Mouse (Mus musculus) thymus, postnatal 25 days (tissue): Measurements from ENCODE around the gene Mrtfb.

ENCODE experiments used
- DNase-seq: peaks from one replicate; pipeline ENCODE4 v3.0.0; 2022

Gene Mrtfb

DNA sequence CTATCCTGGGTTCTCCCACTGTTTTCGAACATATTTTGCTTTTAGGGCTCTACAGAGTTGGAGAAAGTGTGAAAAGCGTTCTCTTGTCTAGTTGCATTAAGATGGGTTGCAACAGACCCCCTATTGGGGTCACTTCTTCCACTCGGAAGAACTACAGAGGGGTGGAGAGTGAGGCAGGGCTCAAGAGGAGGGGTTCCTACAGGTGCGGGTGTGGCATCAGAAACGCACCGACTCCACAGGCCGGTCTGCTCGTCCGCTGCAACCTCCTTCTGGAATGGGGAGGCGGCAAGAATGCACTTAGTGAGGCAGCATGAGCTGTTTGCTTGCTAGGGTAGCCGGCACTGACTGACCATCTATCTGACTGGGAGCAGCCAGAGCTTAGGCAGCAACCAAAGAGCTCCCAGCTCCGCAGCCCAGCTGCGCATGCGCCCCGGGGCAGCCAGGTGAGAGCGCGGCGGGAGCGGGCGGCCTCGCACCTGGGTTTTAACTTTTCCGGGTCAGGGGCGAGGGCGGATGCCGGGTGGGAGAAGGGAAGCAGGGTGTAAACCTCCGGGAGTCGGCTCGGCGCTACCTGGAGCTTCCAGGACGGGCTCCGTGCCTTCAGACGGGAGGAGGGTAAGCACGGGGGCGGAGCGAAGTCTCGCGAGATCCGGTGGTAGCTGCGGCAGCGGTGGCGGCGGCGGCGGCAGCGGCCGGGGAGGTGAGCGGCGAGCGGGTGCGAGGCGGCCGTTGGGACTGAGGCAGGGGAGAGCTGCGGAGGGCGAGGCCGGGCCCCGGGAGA lies at the start of gene Mrtfb:
Gene Mrtfb (plus strand): TSS at position 627 of the 781 bp plus-strand sequence.
- peak; percentile 92 for DNase-seq

DNA sequence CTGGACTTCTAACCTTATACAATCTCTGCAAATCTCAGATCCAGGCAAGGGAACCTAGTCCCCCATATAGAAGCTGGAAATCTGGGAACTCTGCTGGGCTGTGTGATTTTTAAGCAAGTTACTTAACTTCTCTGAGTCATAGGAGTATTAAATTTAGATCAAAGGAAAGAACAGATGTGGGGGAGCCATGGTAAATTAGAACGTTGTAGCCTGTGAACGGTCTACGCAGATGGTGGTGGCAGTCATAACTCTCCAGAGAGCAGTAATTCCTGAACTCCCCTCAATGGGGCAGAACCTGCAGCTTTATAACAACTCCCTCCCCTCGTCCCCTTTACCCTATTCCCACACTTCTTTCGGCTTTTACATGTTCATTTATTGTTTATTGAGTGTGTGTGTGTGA lies 48.6 kb upstream of the Mrtfb start:
- no peak for DNase-seq

DNA sequence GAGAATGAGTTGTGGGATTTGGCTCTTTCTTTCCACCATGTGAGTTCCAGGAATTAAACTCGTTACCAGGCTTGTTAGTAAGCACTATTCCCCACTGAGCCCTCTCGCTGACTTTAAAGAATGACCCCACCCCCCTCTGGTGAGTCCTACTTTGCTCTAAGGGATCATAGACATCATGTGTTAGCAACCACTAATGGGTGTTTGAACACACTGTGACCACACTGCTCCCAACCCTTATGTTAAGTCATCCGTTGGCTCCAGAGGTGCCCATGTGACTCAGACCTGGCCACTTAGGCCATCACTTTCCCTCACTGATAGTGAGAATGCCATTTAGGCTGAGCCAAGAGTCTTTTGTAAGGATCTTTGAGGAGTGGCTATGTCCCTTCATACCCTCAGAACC lies 48.2 kb upstream of the Mrtfb start:
- no peak for DNase-seq

DNA sequence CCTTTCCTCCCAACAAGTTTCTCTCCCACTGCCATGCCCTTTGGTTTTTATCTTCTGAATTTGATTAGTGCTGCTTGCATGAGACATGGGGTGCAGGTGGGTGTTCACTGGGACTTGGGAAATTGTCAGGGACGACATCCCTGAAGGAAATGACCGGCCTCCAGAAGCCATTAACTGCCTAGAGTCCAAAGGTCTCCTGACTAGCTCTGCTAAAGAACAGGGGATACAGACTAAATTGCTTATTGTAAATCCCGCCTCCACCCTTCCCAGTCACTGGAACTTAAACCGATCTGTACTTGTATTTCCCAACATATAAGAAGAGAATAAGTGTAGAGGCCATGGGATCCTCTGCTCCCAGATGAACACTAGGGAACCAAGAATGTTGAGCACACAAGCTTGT lies 43.5 kb upstream of the Mrtfb start:
- DNase-seq = no peak

DNA sequence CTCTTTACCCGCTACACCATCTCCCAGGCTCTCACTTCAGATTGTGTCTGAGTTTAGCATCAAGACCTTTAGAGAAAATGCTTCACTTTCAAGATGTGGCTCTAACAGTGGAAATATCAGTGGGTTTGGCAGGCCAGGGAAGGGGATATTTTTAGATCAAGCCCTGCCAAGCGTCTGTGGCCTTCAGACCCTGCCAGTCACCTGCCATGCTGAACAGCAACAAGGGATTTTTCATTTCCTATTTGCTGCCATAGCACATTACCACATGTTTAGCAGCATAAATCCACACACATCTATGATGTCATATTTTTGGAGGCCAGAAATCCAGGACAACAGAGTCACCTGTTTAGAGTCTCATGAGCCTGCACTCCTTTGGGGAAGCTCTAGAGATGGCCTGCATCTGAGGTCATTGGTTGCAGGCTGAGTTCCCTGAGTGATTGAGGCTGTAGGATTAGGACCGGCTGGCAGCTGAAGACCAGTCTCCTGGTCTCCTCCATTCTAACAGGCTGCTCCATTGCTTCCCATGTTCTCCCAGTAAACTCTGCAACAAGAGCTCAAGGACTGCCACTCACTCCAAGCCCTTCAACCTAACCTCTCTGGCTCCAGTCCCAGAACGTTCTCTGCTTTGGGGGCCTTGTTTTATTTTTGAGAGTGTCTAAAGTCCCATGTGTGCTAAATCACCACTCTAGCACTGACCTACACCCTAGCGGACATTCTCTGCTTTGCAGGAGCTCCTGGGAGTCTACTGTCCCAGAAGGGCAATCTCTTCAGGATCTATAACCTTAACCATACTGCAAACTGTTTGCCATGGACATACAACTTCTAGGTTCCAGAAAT lies 39.9 kb upstream of the Mrtfb start:
- no peak for DNase-seq

DNA sequence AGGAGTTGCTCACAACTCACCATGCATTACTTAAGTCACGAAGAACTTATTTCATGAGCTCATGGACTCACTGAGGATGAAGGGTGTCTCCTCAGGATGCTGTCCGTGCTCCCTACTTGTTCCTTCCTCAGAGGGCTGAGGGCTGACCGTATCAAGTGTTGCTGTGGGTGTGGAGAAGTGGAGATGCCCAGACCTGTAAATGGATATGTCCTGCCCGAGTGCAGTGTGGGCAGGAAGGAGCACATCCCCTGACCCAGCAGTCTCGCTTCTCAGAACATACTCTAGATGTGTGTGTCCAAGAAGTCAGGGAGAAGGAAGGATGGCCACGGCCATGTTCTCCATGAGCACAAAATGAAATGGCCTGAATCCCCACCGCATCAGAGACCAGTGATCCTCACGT lies 38.3 kb upstream of the Mrtfb start:
- DNase-seq = no peak

DNA sequence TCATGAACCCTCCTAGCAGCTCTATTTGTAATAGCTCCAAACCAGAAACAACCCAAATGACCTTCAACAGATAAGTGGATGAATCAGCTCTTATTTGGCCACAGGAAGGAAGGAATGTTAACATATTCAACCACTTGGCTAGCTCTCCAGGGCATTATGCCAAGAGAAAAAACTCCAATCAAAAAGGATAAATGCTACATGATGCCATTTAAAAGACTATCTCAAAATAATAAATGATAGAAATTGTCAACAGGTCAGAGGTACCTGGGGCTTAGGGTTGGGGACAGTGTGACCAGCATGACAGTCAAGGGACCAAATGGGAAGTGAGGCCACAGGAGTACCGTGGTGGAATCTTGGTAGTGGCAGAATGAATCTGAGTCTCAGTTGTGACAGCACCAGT lies 34.8 kb upstream of the Mrtfb start:
- no peak for DNase-seq

DNA sequence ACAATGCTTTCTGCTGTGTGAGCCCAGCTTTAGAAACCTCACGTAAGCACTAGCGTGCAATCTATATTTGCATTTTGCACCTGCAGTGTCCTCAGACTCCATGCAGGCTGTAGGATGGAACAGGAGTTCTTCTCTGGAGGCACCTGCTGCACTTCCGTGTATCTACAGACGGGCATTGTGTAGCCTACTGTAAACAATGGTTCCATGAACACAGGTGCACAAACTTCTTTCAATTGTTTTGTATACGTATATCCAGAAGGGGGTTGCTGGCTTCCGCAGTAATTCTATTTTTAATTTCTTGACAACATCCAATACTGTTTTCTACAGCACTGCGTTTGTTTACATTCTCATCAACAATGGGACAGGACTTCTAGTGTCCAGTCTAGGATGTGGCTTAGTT lies 24.2 kb upstream of the Mrtfb start:
- no peak for DNase-seq

DNA sequence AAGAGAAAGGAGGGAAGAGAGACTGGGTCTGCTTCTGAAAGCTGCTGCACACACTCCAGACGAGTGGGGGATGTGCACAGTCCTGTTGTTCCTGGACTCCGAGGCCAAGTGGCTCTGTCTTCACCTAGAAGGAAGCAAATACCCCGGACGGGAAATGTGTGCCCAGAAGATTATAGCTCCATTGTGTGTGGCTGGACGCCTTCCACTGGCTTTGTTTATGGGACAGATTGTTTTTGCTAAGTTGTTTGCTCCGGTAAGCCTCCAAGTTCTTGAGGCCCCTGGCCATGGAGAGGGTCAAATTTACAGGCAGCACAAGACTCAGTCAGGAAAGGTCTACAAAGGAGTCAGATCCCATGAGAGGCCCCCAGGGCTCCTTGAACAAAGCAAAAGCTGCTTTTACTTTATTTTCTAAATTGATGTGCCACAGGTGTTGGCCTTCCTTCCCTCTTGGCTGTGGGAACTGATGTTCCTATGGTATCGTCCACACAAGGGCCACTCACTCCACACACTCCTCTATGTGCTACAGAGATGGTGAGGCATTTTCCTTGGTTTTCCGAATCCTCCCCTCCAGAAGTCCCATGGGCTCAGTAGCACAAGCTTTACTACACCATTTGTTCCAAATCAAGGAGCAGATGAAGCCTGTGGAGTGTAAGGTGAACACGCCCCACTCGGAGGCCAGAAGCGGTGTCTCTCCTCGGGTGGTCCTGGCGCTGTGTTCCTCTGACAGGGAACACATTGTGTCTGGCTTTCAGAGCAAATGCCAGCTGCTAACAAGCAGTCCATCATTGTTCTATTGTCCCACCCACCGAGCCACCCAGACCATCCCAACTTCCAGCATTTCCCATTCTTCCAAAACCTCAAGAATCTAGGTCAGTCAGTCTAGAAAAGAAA lies 23.1 kb upstream of the Mrtfb start:
- no peak for DNase-seq

DNA sequence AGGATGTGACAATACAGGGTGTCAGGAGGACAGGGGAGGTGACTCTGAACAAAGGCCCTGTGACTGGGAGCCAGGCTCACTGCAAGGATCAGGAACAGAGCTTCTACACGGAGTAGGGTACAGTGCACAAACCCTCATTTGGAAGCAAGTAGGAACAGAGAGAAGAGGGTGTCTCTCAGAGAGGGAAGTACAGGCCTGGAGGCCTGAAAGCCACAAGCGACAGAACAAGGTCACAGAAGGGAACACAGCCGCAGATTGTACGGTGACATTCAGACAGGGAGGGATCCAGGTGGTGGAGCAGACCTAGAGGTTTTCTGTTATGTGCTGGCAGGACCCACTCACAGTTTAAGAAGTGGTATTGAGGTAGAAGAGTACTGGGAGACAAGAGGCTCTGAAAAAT lies 17.2 kb upstream of the Mrtfb start:
- no peak for DNase-seq

DNA sequence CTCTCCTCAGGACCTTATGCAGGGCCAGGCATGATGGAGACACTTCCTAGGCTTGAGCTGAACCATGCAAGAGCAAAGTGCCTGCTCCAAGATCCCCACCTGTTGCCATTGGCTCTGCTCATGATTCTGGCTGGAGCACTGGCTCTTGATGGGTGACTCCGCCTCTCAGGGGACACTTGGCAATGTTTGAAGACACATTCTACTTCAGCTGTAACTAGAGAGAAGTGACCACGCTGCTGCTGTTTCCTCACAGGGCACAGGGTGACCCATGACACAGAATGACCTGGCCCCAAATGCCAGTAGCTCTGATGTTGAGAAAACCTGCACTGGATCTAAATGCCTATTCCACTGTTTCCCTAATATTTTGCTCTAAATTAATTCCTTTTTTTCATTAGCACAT lies 16.7 kb upstream of the Mrtfb start:
- DNase-seq = no peak

DNA sequence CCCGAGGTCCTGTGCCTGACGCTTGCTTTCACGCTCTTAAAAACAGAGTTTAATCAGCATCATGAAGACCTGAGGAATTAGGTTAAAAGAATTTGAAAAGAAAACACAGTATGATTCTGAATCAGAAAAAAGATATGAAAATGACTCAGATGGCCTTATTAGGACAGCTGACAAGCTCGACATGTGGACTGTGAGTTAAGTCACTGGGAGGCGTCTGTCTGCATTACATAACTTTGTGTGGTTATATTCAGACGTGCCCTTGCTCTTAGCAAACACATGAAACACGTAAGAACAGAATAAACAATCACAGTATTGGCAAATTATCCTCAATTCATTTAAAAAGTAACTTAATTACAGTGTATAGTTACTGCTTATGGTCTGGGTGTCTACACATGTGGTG lies 16.0 kb upstream of the Mrtfb start:
- no peak for DNase-seq

DNA sequence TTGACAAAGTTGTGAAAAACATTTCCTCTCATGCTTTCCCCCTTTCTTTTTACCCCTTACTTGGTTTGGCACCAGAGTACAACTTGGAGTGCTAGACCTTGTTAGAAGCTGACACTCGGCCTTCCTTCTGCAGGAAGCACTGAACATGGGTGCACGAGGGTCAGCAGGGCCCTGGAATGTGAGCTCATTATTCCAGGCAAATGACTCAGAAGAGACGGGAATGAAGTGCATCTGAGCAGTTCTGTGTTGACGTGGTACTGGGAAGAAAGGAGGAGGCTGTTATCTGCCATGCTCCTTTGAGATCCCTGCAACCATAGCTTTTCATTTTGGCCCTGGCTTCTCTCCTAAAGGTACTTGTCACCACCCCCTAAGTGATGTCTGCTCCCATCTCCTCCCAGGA lies 10.6 kb upstream of the Mrtfb start:
- no peak for DNase-seq

DNA sequence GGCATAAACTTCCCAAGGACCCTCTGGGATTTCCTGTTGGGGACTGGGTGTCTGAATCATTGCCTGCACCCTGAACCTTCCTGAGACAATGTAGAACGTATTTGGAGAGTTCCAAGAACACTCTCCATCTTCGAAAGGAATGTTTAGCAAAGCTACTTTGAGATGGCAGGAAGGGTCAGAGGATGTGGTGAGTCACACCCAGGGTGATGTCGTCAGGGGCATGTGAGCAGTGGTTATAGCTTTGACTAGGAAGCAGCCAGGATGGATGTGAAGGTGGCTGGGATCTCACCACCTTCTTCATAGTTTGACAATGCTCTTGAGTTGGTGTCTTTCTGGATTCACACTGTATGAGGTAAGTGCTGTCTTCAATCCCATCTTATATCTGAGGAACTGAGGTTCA lies 9.4 kb upstream of the Mrtfb start:
- no peak for DNase-seq

DNA sequence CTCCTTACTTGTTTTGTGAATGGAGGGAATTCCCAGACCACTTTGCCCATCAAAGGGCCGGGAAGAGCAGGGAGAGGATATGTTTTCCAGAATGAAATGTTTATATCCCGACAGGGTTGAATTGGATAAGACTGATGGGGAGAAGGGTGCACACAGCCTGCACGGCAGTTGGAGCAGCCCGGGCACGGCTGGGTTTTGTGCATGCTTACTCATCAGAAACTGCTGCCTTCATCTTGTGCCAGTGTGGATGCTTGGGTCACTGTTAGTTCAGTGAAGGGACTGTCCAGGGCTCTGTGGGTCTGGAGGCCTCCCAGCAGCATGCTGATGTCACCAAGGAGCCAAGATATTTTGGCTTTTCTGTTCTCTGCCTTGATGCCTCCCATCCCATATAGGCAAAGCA lies 6.2 kb upstream of the Mrtfb start:
- DNase-seq = no peak

DNA sequence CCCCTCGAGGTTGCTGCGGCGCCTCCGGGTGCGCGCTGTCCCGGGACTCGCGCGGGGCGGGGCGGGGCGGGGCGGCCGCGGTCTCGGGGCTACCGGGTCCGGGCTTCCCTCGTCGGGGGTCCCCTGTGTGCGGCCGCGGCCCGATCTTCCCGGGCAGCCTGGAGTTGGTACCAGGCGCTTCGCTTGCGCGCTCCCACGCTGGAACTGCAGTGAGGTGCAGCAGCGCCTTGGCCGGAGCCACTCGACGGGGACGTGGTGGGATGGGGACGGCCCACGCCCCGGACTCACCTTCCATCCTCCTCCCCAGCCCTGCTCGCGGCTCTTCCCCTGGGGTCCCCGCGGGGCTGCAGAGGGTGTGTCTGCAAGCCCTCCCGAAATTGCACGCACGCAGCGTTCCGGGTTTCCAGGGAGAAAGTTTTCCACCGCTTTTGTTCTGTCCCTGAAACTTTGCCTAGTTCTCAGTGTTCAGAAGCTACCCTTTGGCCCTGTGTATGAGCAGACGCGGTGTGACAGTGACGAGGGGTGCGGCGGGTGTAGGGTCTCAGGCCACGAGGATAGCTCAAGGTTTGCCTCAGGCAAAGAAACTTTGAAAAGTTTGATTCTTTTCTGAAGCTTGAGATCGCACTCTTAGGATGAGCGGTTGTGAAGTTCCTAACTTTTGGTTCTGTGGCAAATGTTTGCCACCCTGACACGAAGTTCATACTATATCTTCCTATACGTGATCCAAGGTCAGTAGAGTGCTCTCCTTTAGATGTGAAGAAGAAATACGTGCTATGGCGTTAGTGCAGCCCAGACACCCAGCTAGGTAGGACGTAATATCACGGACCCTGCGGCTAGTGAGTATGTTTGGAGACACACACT lies 616 bp downstream of the Mrtfb start:
- DNase-seq = peak; percentile 57

DNA sequence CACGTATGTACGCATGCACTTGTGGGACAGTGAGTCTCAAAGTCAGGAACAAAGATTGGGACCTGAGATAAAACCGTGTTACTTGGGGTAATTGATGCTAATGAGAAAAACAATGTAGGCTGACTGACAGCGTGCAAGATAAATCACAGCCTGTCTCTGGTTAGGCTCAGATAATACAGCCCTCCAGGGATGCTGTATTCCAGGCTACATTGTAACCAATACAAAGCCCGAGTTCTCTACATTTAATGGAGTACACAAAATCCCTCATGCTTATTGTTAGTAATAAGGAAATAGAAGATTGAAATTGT lies 1.2 kb downstream of the Mrtfb start:
- no peak for DNase-seq

DNA sequence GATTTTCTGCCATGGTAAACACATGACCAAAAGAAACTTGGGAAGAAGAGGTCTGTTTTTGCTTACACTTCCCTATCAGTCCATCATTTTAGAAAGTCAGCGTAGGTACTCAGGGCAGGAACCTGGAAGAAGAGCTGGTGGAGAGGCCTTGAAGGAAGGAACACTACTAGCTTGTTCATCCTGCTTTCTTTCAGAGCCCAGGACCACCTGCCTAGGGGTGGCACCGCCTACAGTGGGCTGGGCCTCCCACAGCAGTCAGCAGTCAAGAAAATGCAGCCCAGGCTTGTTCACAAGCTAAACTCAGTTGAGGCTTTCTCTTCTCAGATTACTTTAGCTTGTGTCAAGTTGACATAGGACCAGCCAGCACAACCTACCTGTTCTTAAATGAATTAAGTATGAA lies 2.7 kb downstream of the Mrtfb start:
- no peak for DNase-seq

DNA sequence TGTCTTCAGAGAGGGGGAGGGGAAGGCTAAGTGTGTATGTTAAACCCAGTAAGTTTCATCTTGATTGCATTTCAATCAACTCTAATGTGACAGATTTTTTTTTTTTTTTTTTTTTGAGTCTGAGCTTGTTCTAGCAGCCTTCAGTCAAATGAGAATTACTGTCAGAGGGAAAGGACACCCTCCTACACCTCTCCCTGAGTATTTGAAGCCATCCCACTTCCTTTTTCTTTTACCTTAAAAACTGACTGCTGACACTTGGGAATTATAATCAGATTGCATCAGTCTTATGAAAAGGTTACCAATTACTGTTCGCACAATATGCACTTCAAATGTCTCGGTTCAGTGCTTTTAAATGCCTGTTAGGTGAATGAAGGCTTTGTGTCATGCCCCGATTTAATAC lies 10.0 kb downstream of the Mrtfb start:
- no peak for DNase-seq

DNA sequence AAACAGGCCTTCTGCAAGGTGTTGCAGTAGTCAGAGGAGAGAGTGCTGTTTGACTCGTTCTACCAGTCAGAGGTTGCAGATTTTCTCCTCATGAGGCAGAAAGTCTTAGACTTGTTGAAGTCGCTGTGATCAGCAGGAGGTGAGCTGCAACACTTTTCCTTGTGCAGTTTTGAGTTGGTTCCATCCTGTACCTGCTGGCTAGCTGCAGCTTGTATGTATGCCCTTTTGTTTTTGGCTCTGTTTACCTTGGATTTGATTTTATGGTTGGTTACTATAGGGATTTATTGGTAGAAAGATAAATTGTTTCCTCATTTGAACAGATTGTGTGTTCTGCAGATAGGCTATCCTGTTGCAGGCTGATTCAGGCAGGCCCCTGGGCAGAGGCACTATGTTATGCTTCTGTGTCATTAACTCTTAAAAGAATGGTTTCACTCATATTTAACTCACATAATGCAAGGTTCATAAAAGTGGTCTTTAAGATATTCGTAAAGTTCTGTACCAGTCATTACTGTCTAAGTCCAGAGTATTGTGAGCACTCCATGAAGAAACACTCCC lies 11.1 kb downstream of the Mrtfb start:
- DNase-seq = no peak

DNA sequence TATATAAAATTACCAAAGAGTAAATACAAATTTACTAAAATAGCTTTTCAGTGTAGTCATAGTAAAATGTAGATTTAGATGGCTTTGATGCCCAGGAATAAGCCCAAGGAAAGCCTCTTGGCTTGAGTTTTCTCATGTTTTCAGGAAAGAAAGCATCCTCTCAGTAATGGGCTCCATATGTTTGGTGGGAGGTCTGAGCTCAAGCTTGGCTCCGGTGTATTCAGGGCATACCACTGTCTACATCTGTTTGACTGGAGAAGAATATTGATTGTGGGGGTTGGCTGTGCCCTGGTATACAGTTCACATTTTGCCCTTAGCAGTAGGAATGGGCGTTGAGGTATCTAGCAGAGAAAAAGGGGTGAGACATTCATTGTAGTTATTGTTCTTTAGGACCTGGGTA lies 13.1 kb downstream of the Mrtfb start:
- DNase-seq = no peak

DNA sequence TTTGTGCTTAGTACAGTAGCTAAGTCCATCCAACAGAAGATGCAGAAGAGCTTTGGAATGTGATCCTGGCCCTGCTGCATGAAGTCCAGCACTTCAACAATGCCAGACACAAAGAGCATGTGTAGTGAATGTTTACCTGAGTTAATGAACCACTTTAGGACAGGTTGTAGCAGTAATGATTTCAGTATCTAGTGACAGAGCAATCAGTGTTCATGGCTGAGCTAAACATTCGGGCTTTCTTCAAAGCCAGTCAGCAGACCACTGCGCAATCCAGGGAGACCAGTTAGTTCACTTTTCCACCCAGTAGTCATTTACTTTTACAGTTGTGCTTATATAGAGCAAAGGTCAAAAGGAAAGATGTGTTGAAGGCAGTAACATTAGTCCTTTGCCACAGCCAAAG lies 20.0 kb downstream of the Mrtfb start:
- DNase-seq = no peak
